Mouse (Mus musculus) cerebellum, adult (tissue): ENCODE results near the gene Gm20425.
"Not testable (repeated sequence)": the region's sequence is repeated elsewhere in the genome, so short reads cannot be mapped to it uniquely, and the experiment has no call there.

Source experiments
- ATAC-seq: cut with Nextera tagmentation; 2 replicates; pipeline ENCODE4 v1.9.2; 2017; ENCODE audit warnings: mild to moderate bottlenecking, moderate library complexity, mixed read lengths; ENCODE audit not compliant: insufficient number of reproducible peaks, low FRiP score, low TSS enrichment

Gm20425 gene

GRCm38 (mm10) chr9:103168046-103168445, 62.1 kb downstream of the Gm20425 start:
- ATAC-seq = no peak

- ATAC-seq = no peak
These were observed 66.3 kb downstream of the Gm20425 start for GRCm38 (mm10) chr9:103163806-103164205.

- not testable (repeated sequence) for ATAC-seq
These were observed 74.9 kb downstream of the Gm20425 start for GRCm38 (mm10) chr9:103155158-103155557.

GRCm38 (mm10) chr9:103154568-103154967, 75.5 kb downstream of the Gm20425 start:
- ATAC-seq = no peak

- ATAC-seq = no peak
These were observed 76.8 kb downstream of the Gm20425 start for GRCm38 (mm10) chr9:103153286-103153685.

- no peak for ATAC-seq
These were observed 80.9 kb downstream of the Gm20425 start for GRCm38 (mm10) chr9:103149074-103149799.

GRCm38 (mm10) chr9:103147103-103147502, 83.0 kb downstream of the Gm20425 start:
- ATAC-seq = no peak

GRCm38 (mm10) chr9:103146703-103147102, 83.4 kb downstream of the Gm20425 start:
- ATAC-seq = no peak

- no peak for ATAC-seq
These were observed 83.8 kb downstream of the Gm20425 start for GRCm38 (mm10) chr9:103146257-103146656.

- no peak for ATAC-seq
These were observed 84.8 kb downstream of the Gm20425 start for GRCm38 (mm10) chr9:103145351-103145750.

GRCm38 (mm10) chr9:103143881-103144280, 86.2 kb downstream of the Gm20425 start:
- ATAC-seq = no peak

- ATAC-seq = no peak
These were observed 88.8 kb downstream of the Gm20425 start for GRCm38 (mm10) chr9:103141266-103141665.

GRCm38 (mm10) chr9:103140384-103140783, 89.7 kb downstream of the Gm20425 start:
- ATAC-seq = no peak
